Mouse (Mus musculus) myocyte (in vitro differentiated cells): ENCODE measurements around the gene Fam168a. TPM values are rescaled to one million over a fixed set of nuclear protein-coding genes. Genes with fewer than 3 reads are reported as not detected.

Source experiments
- H3K27me3 ChIP-seq: one replicate; pipeline ENCODE4 v1.6.1; 2011; ENCODE audit not compliant: control insufficient read depth, insufficient read depth, insufficient read length
- H3K36me3 ChIP-seq: one replicate; pipeline ENCODE4 v1.6.1; 2011; ENCODE audit not compliant: control insufficient read depth, insufficient read depth
- H3K4me2 ChIP-seq: one replicate; pipeline ENCODE4 v1.6.1; 2011; ENCODE audit warnings: low read depth, control low read depth
- H3K4me3 ChIP-seq: one replicate; pipeline ENCODE4 v1.5.1; 2011; ENCODE audit warnings: mild to moderate bottlenecking, control low read depth, moderate library complexity
- H3K79me2 ChIP-seq: one replicate; pipeline ENCODE4 v1.6.1; 2011; ENCODE audit not compliant: control insufficient read depth, insufficient read depth
- H3ac ChIP-seq: one replicate; pipeline ENCODE4 v1.6.1; 2011; ENCODE audit not compliant: control insufficient read depth, insufficient read length
- CEBPB ChIP-seq: IDR thresholded peaks from 2 replicates; pipeline ENCODE4 v1.6.1; 2011; ENCODE audit warnings: mild to moderate bottlenecking, moderate library complexity; ENCODE audit not compliant: poor library complexity, insufficient read depth, severe bottlenecking
- E2F4 ChIP-seq: IDR thresholded peaks from one replicate; pipeline ENCODE4 v1.6.1; 2011; ENCODE audit warnings: mild to moderate bottlenecking, control low read depth, moderate library complexity; ENCODE audit not compliant: insufficient read depth
- MAX ChIP-seq: IDR thresholded peaks from one replicate; pipeline ENCODE4 v1.6.1; 2011; ENCODE audit warnings: low read depth, mild to moderate bottlenecking, control low read depth
- MYOD1 ChIP-seq, 3 experiments: IDR thresholded peaks; one replicate each; pipeline ENCODE4 v1.6.1; 2011; ENCODE audit warnings: control low read depth in 2 of 3, low read depth in 2 of 3, mild to moderate bottlenecking in 2 of 3, moderate library complexity in 1 of 3; ENCODE audit not compliant: insufficient read length in 2 of 3, control insufficient read depth in 1 of 3
- MYOG ChIP-seq, 3 experiments: IDR thresholded peaks; one replicate each; pipeline ENCODE4 v1.6.1; 2011; ENCODE audit warnings: control low read depth in 2 of 3, low read depth in 2 of 3, mild to moderate bottlenecking in 2 of 3; ENCODE audit not compliant: insufficient read length in 2 of 3, control insufficient read depth in 1 of 3, insufficient read depth in 1 of 3
- POLR2A ChIP-seq: IDR thresholded peaks from one replicate; pipeline ENCODE4 v1.6.1; 2011; ENCODE audit warnings: low read depth, mild to moderate bottlenecking, control low read depth, moderate library complexity; ENCODE audit not compliant: insufficient read length
- POLR2AphosphoS2 ChIP-seq: IDR thresholded peaks from one replicate; pipeline ENCODE4 v1.6.1; 2011; ENCODE audit warnings: low read depth, control low read depth; ENCODE audit not compliant: insufficient read length
- REST ChIP-seq: IDR thresholded peaks from one replicate; pipeline ENCODE4 v1.6.1; 2011; ENCODE audit warnings: mild to moderate bottlenecking, control low read depth, moderate library complexity; ENCODE audit not compliant: insufficient read depth, insufficient read length
- SRF ChIP-seq: IDR thresholded peaks from one replicate; pipeline ENCODE4 v1.6.1; 2011; ENCODE audit warnings: low read depth; ENCODE audit not compliant: control insufficient read depth, insufficient read length
- TCF12 ChIP-seq: IDR thresholded peaks from one replicate; pipeline ENCODE4 v1.6.1; 2011; ENCODE audit warnings: mild to moderate bottlenecking, control low read depth; ENCODE audit not compliant: poor library complexity, insufficient read depth, severe bottlenecking
- TCF3 ChIP-seq: IDR thresholded peaks from one replicate; pipeline ENCODE4 v1.6.1; 2011; ENCODE audit warnings: low read depth, control low read depth; ENCODE audit not compliant: insufficient read length
- USF1 ChIP-seq: IDR thresholded peaks from one replicate; pipeline ENCODE4 v1.6.1; 2011; ENCODE audit warnings: low read depth, mild to moderate bottlenecking, control low read depth, moderate library complexity
- polyA plus RNA-seq: library from polyadenylated mRNA; unstranded; fragments of >200 nt; fragmentation: generic; extraction: Trizol; gene quantifications from one replicate; pipeline ENCODE4 v1.2.1, GENCODE M21; 2012; ENCODE audit warnings: missing spikeins

Gene Fam168a
- polyA plus RNA-seq, 1 experiment, result 21.7 TPM

GRCm38 (mm10) chr7:100815900-100816570 is 109.6 kb downstream of the Fam168a start:
- no peaks in the 10 kb centered on the region for H3K36me3 ChIP-seq
- no peak overlapping the region for H3ac ChIP-seq
- no peak overlapping the region for H3K4me2 ChIP-seq
- no peak overlapping the region for H3K4me3 ChIP-seq
- H3K79me2 ChIP-seq, result no peaks in the 10 kb centered on the region
- no peaks in the 10 kb centered on the region for H3K27me3 ChIP-seq
- TF ChIP-seq CEBPB, result no peak
- TF ChIP-seq POLR2AphosphoS2, result no peak
- TF ChIP-seq MYOD1 (IDR thresholded peaks at IDR 0.05; ENCODE audit: control insufficient read depth in 1 of 3, insufficient read length in 2 of 3, low read depth in 2 of 3), result no peak
- TF ChIP-seq POLR2A, result no peak
- no peak for TF ChIP-seq MAX
- TF ChIP-seq REST, result no peak
- no peak for TF ChIP-seq USF1
- TF ChIP-seq TCF3, result no peak
- TF ChIP-seq SRF, result no peak
- no peak for TF ChIP-seq E2F4
- no peak for TF ChIP-seq MYOG (IDR thresholded peaks at IDR 0.05; ENCODE audit: control insufficient read depth in 1 of 3, insufficient read depth in 1 of 3, insufficient read length in 2 of 3, low read depth in 2 of 3)
- no peak for TF ChIP-seq TCF12

DNA sequence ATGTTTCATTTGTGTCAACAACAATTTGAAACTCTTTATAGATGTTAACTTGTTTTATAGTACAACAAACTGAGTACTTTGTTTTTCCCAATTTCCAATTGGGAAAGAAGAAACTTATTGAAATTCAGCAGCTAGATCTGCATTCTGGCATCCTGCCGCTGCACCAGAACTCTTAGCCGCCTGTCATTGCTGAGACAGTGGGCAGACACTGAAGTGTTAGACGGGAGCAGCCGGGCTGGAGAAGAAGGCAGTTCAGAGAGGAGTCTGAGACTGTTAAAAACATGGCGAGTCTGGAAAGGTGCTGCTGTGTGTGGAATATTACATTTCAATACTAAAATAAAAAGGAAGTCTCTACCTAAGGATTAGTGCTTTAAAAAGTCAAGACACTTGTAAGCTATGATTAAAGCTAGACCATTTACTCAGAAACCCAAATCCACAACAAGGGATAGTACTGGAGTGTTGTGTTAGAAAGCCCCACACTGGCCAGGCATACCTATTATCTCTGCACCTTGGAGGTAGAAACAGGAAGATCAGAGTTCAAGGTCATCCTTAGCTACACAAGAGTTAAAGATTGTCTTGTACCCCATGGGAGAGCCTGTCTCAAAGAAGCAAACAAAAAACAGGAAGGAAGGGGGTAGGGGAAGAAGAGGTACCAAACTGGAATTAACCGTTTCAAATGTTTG is 110.5 kb downstream of the Fam168a start:
- H3K27me3 ChIP-seq, result no peaks in the 10 kb centered on the region
- H3K4me3 ChIP-seq, result no peak overlapping the region
- no peak overlapping the region for H3ac ChIP-seq
- H3K79me2 ChIP-seq, result no peaks in the 10 kb centered on the region
- H3K36me3 ChIP-seq, result no peaks in the 10 kb centered on the region
- TF ChIP-seq MAX (no peak), E2F4 (no peak), POLR2AphosphoS2 (no peak), TCF3 (no peak), MYOG (IDR thresholded peaks at IDR 0.05; ENCODE audit: control insufficient read depth in 1 of 3, insufficient read depth in 1 of 3, insufficient read length in 2 of 3, low read depth in 2 of 3) (no peak), REST (no peak), MYOD1 (IDR thresholded peaks at IDR 0.05; ENCODE audit: control insufficient read depth in 1 of 3, insufficient read length in 2 of 3, low read depth in 2 of 3) (no peak), TCF12 (no peak), USF1 (no peak), CEBPB (no peak), SRF (no peak), POLR2A (no peak)
- no peak overlapping the region for H3K4me2 ChIP-seq

DNA sequence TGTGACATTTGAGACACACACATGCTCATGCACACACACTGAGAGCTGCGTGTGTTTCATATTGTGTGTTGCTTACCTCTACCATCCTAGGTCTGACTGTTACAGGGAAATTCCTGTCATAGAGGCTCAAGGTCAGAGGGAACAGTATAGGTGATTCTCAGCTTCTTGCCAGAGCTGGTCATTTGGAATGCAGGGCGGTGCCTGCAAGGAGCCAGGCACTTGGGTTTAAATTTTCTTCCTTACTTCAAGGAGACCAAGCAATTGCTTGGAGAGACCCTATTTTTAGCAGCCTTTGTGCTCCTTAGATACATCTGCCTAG is 111.0 kb downstream of the Fam168a start:
- H3K36me3 ChIP-seq, result no peaks in the 10 kb centered on the region
- no peak overlapping the region for H3ac ChIP-seq

DNA sequence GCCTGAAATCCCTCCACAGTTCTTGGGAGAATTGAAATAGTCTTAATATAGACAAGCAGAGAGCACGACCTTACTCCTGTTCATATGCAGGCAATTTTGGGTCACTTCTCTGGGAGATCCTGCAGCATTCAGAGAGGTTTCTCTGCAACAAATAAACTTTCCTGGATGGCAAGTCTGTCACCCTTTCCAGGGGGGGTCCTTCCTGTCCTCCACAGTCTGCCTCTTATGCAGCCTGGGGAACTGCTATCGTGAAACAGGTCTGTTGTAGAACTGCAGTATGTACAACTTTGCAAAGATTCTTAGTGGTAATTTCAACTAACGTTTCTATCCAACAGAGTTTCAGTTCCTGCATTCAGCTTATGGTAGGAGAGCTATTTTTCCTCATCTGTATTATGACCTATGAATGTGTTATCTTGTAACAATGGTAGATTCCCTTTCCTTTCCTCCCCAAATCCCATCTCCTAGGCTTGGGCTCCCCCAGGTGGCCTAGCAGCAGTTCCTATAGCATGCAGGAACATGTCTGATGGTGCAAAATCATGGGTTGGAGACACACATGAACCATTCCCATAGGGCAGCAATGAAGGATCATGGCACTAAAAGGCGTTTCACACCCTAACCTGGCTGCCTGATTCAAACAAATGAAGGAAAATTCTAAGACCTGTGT is 112.1 kb downstream of the Fam168a start:
- Histone ChIP-seq H3ac (no peak overlapping the region), H3K36me3 (no peaks in the 10 kb centered on the region), H3K4me3 (no peak overlapping the region), H3K79me2 (no peaks in the 10 kb centered on the region), H3K27me3 (no peaks in the 10 kb centered on the region), H3K4me2 (no peak overlapping the region)
- TF ChIP-seq SRF (no peak), REST (no peak), MAX (no peak), TCF12 (no peak), POLR2AphosphoS2 (no peak), CEBPB (no peak), MYOG (IDR thresholded peaks at IDR 0.05; ENCODE audit: control insufficient read depth in 1 of 3, insufficient read depth in 1 of 3, insufficient read length in 2 of 3, low read depth in 2 of 3) (no peak), E2F4 (no peak), TCF3 (no peak), MYOD1 (IDR thresholded peaks at IDR 0.05; ENCODE audit: control insufficient read depth in 1 of 3, insufficient read length in 2 of 3, low read depth in 2 of 3) (no peak), USF1 (no peak), POLR2A (no peak)

More for the DNA sequence above, 111.0 kb downstream of the Fam168a start:
- H3K79me2 ChIP-seq, result no peaks in the 10 kb centered on the region
- no peak overlapping the region for H3K4me2 ChIP-seq
- H3K4me3 ChIP-seq, result no peak overlapping the region
- TF ChIP-seq POLR2AphosphoS2 (no peak), E2F4 (no peak), USF1 (no peak), MAX (no peak), MYOG (IDR thresholded peaks at IDR 0.05; ENCODE audit: control insufficient read depth in 1 of 3, insufficient read depth in 1 of 3, insufficient read length in 2 of 3, low read depth in 2 of 3) (no peak), CEBPB (no peak), MYOD1 (IDR thresholded peaks at IDR 0.05; ENCODE audit: control insufficient read depth in 1 of 3, insufficient read length in 2 of 3, low read depth in 2 of 3) (no peak), SRF (no peak), TCF12 (no peak), REST (no peak), TCF3 (no peak), POLR2A (no peak)
- no peaks in the 10 kb centered on the region for H3K27me3 ChIP-seq
